Mouse (Mus musculus) lung, postnatal 0 days (tissue): ENCODE data around the gene Trir.

Experiments used
- CTCF ChIP-seq: IDR thresholded peaks from 2 replicates; pipeline ENCODE4 v1.5.1; 2016; ENCODE audit warnings: antibody characterized with exemption, mild to moderate bottlenecking
- EP300 ChIP-seq: IDR thresholded peaks from 2 replicates; pipeline ENCODE4 v1.6.1; 2016; ENCODE audit warnings: antibody characterized with exemption, mild to moderate bottlenecking, control low read depth

DNA sequence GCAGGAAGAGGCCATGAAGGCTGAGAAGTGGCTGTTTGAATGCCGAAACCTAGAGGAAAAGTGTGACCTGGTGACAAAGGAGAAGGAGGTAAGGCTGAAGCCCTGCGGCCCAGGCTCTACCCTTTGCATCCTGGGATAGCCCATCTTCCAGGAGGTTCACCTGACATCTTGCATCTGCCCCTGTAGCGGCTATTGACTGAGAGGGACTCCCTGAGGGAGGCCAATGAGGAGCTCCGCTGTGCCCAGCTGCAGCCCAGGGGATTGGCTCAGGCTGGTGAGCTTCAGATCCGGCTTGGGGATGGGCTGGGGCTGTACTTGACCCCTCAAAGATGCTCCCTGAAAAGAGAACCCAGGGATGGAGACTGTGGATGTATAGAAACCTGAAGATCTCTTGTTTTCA, 29.6 kb upstream of the Trir start:
- TF ChIP-seq EP300: no peak
- TF ChIP-seq CTCF: no peak
